Mouse (Mus musculus) MEL (cell line): ENCODE measurements around the gene Slc9a3r2.

ENCODE experiments used
- CHD2 ChIP-seq: IDR thresholded peaks from 2 replicates; pipeline ENCODE4 v1.6.1; 2011; ENCODE audit warnings: low read length, improper control_type of control experiment
- CTCF ChIP-seq, 3 experiments: IDR thresholded peaks in 2 of 3; conservative IDR thresholded peaks in 1 of 3; 2 replicates each; pipeline ENCODE4 v1.5.1; 2011 to 2012; ENCODE audit warnings: low read length in 3 of 3, low read depth in 2 of 3, mild to moderate bottlenecking in 2 of 3, improper control_type of control experiment in 1 of 3, inconsistent platforms in 1 of 3, mixed read lengths in 1 of 3, moderate library complexity in 1 of 3; ENCODE audit not compliant: control insufficient read depth in 1 of 3, insufficient read depth in 1 of 3, poor library complexity in 1 of 3, severe bottlenecking in 1 of 3
- MAX ChIP-seq: IDR thresholded peaks from 2 replicates; pipeline ENCODE4 v1.6.1; 2011; ENCODE audit warnings: low read length, improper control_type of control experiment
- POLR2A ChIP-seq, 2 experiments: IDR thresholded peaks; 2 replicates each; pipeline ENCODE4 v1.6.1; 2011 to 2012; ENCODE audit warnings: low read length in 2 of 2, mild to moderate bottlenecking in 2 of 2, control low read depth in 1 of 2, improper control_type of control experiment in 1 of 2, low read depth in 1 of 2, moderate library complexity in 1 of 2; ENCODE audit not compliant: control insufficient read depth in 1 of 2, insufficient read depth in 1 of 2, poor library complexity in 1 of 2
- RAD21 ChIP-seq: IDR thresholded peaks from 2 replicates; pipeline ENCODE4 v1.6.1; 2011; ENCODE audit warnings: mild to moderate bottlenecking, low read depth, low read length, improper control_type of control experiment
- USF2 ChIP-seq, 2 experiments: IDR thresholded peaks; 2 replicates each; pipeline ENCODE4 v1.6.1; 2011 to 2012; ENCODE audit warnings: improper control_type of control experiment in 2 of 2, low read length in 2 of 2, borderline replicate concordance in 1 of 2, inconsistent platforms in 1 of 2, low read depth in 1 of 2, mild to moderate bottlenecking in 1 of 2; ENCODE audit not compliant: insufficient read depth in 1 of 2
- ZNF384 ChIP-seq: IDR thresholded peaks from 2 replicates; pipeline ENCODE4 v1.6.1; 2012; ENCODE audit warnings: low read depth, mild to moderate bottlenecking, inconsistent platforms, low read length, improper control_type of control experiment

DNA sequence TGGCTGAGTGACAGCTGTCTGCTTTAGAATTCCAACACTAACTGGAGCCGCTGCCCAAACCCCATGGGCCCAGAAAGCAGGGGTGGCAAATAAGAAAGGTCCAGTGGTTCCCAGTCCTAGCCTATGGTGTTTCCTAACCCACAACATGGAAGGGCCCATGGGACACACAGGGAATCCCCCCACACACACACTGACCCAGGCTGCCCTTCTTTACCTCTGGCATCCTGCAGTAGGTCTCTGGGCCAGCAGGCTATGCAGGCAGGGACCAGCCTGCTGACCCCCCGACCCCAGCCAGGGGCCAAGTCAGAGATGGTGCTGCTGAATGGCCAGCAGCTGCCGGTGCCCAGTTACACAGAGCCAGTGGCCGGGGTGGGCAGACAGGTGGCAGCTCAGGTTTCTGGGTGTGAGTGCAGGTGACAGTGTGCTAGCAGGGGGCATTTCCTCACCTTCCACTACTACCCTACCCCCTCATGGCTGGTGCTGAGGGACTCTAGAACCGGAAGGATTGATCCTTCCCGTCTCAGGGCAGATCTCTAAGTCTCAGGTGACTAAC, 7.3 kb downstream of the Slc9a3r2 start:
- no peak for TF ChIP-seq CTCF (IDR thresholded peaks at IDR 0.05 in 2 of 3, conservative IDR thresholded peaks at IDR 0.05 in 1 of 3; ENCODE audit: control insufficient read depth in 1 of 3, insufficient read depth in 1 of 3, low read depth in 2 of 3, low read length in 3 of 3, poor library complexity in 1 of 3, severe bottlenecking in 1 of 3)
- TF ChIP-seq MAX = no peak
- TF ChIP-seq POLR2A (IDR thresholded peaks at IDR 0.05; ENCODE audit: control insufficient read depth in 1 of 2, insufficient read depth in 1 of 2, low read depth in 1 of 2, low read length in 2 of 2, poor library complexity in 1 of 2) = no peak
- TF ChIP-seq CHD2 = no peak
- TF ChIP-seq RAD21 = no peak
- no peak for TF ChIP-seq USF2 (IDR thresholded peaks at IDR 0.05; ENCODE audit: borderline replicate concordance in 1 of 2, insufficient read depth in 1 of 2, low read depth in 1 of 2, low read length in 2 of 2)
- no peak for TF ChIP-seq ZNF384
